Mouse (Mus musculus) hindbrain, embryonic 10.5 days (tissue): ENCODE results near the gene Shprh. TPM values are rescaled to one million over a fixed set of nuclear protein-coding genes. Genes with fewer than 3 reads are reported as not detected.

ENCODE experiments used
- DNase-seq: peaks from one replicate; pipeline ENCODE4 v3.0.0-alpha.2; 2017; ENCODE audit warnings: low spot score
- H3K27ac ChIP-seq: fragments of 300-500 bp; sonication (generic); 2 replicates; pipeline ENCODE4 v1.5.1; 2016; ENCODE audit warnings: mild to moderate bottlenecking, moderate library complexity
- H3K27me3 ChIP-seq: fragments of 300-500 bp; sonication (generic); 2 replicates; pipeline ENCODE4 v1.6.1; 2016; ENCODE audit warnings: mild to moderate bottlenecking; ENCODE audit not compliant: poor library complexity, insufficient read depth, severe bottlenecking
- H3K36me3 ChIP-seq: fragments of 300-500 bp; sonication (generic); 2 replicates; pipeline ENCODE4 v1.6.1; 2016; ENCODE audit warnings: mild to moderate bottlenecking, moderate library complexity
- H3K4me1 ChIP-seq: fragments of 300-500 bp; sonication (generic); replicated peaks from 2 replicates; pipeline ENCODE4 v1.6.1; 2016; ENCODE audit warnings: mild to moderate bottlenecking
- H3K4me3 ChIP-seq: fragments of 300-500 bp; sonication (generic); 2 replicates; pipeline ENCODE4 v1.5.1; 2016; ENCODE audit warnings: mild to moderate bottlenecking, moderate library complexity
- H3K9me3 ChIP-seq: fragments of 300-500 bp; sonication (generic); 2 replicates; pipeline ENCODE4 v1.6.1; 2016; ENCODE audit warnings: mild to moderate bottlenecking, moderate library complexity
- WGBS: fragments of 180-500 bp; shearing (Covaris S2); methylation state at CpG from one replicate; pipeline ENCODE4 v1.1.7; 2016; 5-methylcytosine and 5-hydroxymethylcytosine counted together
- polyA plus RNA-seq: library from polyadenylated mRNA; unstranded; fragments of >200 nt; fragmentation: Nextera tagmentation; extraction: Ambion mirVana; gene quantifications from 2 replicates; pipeline ENCODE4 v1.2.1, GENCODE M21; 2016

Gene Shprh
- 17.2 and 18.9 TPM in 2 replicates for polyA plus RNA-seq

- WGBS, result 2% methylated on average over 60 of the region's 60 CpGs
- peaks cover 14% of the 10 kb centered on the region for H3K4me1 ChIP-seq
- DNase-seq, result peak; percentile 98
- no peaks in the 10 kb centered on the region for H3K27me3 ChIP-seq
- H3K4me3 ChIP-seq, result peak within 1 kb of the TSS; percentile 94
- peaks cover 28% of the 10 kb centered on the region for H3K36me3 ChIP-seq
- no peaks in the 10 kb centered on the region for H3K9me3 ChIP-seq
- H3K27ac ChIP-seq, result peak within 1 kb of the TSS; percentile 92
These were observed at the start of gene Shprh for GRCm38 (mm10) chr10:11148884-11149741. Gene Shprh, plus strand, starts transcription at chr10:11149427.

GRCm38 (mm10) chr10:11121781-11122180, 27.4 kb upstream of the Shprh start:
- 95% methylated on average over 2 of the region's 2 CpGs for WGBS

GRCm38 (mm10) chr10:11145580-11145979, 3.6 kb upstream of the Shprh start:
- Histone ChIP-seq H3K9me3 (no peaks in the 10 kb centered on the region), H3K27me3 (no peaks in the 10 kb centered on the region), H3K36me3 (no peaks in the 10 kb centered on the region), H3K4me3 (no peak overlapping the region), H3K27ac (no peak overlapping the region), H3K4me1 (peaks cover 7% of the 10 kb centered on the region)
- DNase-seq, result no peak

More at GRCm38 (mm10) chr10:11121781-11122180, 27.4 kb upstream of the Shprh start:
- H3K27me3 ChIP-seq, result no peaks in the 10 kb centered on the region
- H3K36me3 ChIP-seq, result no peaks in the 10 kb centered on the region
- DNase-seq, result no peak
- no peaks in the 10 kb centered on the region for H3K9me3 ChIP-seq
- H3K27ac ChIP-seq, result no peak overlapping the region
- H3K4me1 ChIP-seq, result no peaks in the 10 kb centered on the region
- no peak overlapping the region for H3K4me3 ChIP-seq

- no peaks in the 10 kb centered on the region for H3K27me3 ChIP-seq
- WGBS, result 86% methylated on average over 4 of the region's 4 CpGs
- H3K9me3 ChIP-seq, result no peaks in the 10 kb centered on the region
- no peak overlapping the region for H3K27ac ChIP-seq
- DNase-seq, result no peak
- 0 out of 2 replicates have a peak overlapping the region, but pooled peaks have one; percentile 94 for H3K4me3 ChIP-seq
- peaks cover 14% of the 10 kb centered on the region for H3K4me1 ChIP-seq
- peaks cover 23% of the 10 kb centered on the region for H3K36me3 ChIP-seq
These were observed 781 bp upstream of the Shprh start for GRCm38 (mm10) chr10:11148446-11148845.

GRCm38 (mm10) chr10:11149742-11150125, 507 bp downstream of the Shprh start:
- Histone ChIP-seq H3K27ac (peak overlapping the region; percentile 92), H3K4me1 (peaks cover 14% of the 10 kb centered on the region), H3K4me3 (peak overlapping the region; percentile 94), H3K36me3 (peaks cover 34% of the 10 kb centered on the region), H3K9me3 (no peaks in the 10 kb centered on the region), H3K27me3 (no peaks in the 10 kb centered on the region)
- WGBS, result 1% methylated on average over 20 of the region's 20 CpGs
- no peak for DNase-seq

GRCm38 (mm10) chr10:11151644-11152043, 2.4 kb downstream of the Shprh start:
- Histone ChIP-seq H3K4me1 (peaks cover 14% of the 10 kb centered on the region), H3K36me3 (peaks cover 52% of the 10 kb centered on the region), H3K27me3 (no peaks in the 10 kb centered on the region), H3K27ac (no peak overlapping the region), H3K9me3 (no peaks in the 10 kb centered on the region), H3K4me3 (no peak overlapping the region)
- no peak for DNase-seq
- WGBS, result 92% methylated on average over 14 of the region's 14 CpGs

- Histone ChIP-seq H3K4me3 (no peak overlapping the region), H3K27me3 (no peaks in the 10 kb centered on the region), H3K9me3 (no peaks in the 10 kb centered on the region), H3K27ac (no peak overlapping the region), H3K36me3 (peaks cover 95% of the 10 kb centered on the region), H3K4me1 (no peaks in the 10 kb centered on the region)
- WGBS, result 87% methylated on average over 9 of the region's 9 CpGs
- DNase-seq, result no peak
These were observed 7.8 kb downstream of the Shprh start for GRCm38 (mm10) chr10:11157039-11157438.

- peaks cover 97% of the 10 kb centered on the region for H3K36me3 ChIP-seq
- H3K4me1 ChIP-seq, result no peaks in the 10 kb centered on the region
- no peak overlapping the region for H3K27ac ChIP-seq
- WGBS, result 96% methylated on average over 5 of the region's 5 CpGs
- no peak for DNase-seq
- H3K9me3 ChIP-seq, result no peaks in the 10 kb centered on the region
- no peaks in the 10 kb centered on the region for H3K27me3 ChIP-seq
- no peak overlapping the region for H3K4me3 ChIP-seq
These were observed 15.3 kb downstream of the Shprh start for GRCm38 (mm10) chr10:11164537-11164936.

- Histone ChIP-seq H3K36me3 (peaks cover 97% of the 10 kb centered on the region), H3K9me3 (no peaks in the 10 kb centered on the region), H3K4me1 (no peaks in the 10 kb centered on the region), H3K4me3 (no peak overlapping the region), H3K27me3 (no peaks in the 10 kb centered on the region), H3K27ac (no peak overlapping the region)
- 89% methylated on average over 5 of the region's 5 CpGs for WGBS
- DNase-seq, result no peak
These were observed 21.0 kb downstream of the Shprh start for GRCm38 (mm10) chr10:11170252-11170651.

GRCm38 (mm10) chr10:11171615-11172014, 22.4 kb downstream of the Shprh start:
- Histone ChIP-seq H3K4me1 (no peaks in the 10 kb centered on the region), H3K27me3 (no peaks in the 10 kb centered on the region), H3K9me3 (no peaks in the 10 kb centered on the region), H3K36me3 (peaks cover 92% of the 10 kb centered on the region), H3K27ac (no peak overlapping the region), H3K4me3 (no peak overlapping the region)
- 95% methylated on average over 4 of the region's 4 CpGs for WGBS
- DNase-seq, result no peak

- H3K4me3 ChIP-seq, result no peak overlapping the region
- no peak overlapping the region for H3K27ac ChIP-seq
- peaks cover 91% of the 10 kb centered on the region for H3K36me3 ChIP-seq
- no peaks in the 10 kb centered on the region for H3K27me3 ChIP-seq
- no peak for DNase-seq
- no peaks in the 10 kb centered on the region for H3K9me3 ChIP-seq
- no peaks in the 10 kb centered on the region for H3K4me1 ChIP-seq
These were observed 23.3 kb downstream of the Shprh start for GRCm38 (mm10) chr10:11172519-11172918.

GRCm38 (mm10) chr10:11175801-11176482, 26.7 kb downstream of the Shprh start:
- Histone ChIP-seq H3K9me3 (no peaks in the 10 kb centered on the region), H3K27me3 (no peaks in the 10 kb centered on the region), H3K36me3 (peaks cover 87% of the 10 kb centered on the region), H3K4me1 (no peaks in the 10 kb centered on the region), H3K4me3 (no peak overlapping the region), H3K27ac (no peak overlapping the region)
- 93% methylated on average over 8 of the region's 8 CpGs for WGBS
- DNase-seq, result no peak

- 93% methylated on average over 5 of the region's 5 CpGs for WGBS
- Histone ChIP-seq H3K27me3 (no peaks in the 10 kb centered on the region), H3K27ac (no peak overlapping the region), H3K4me3 (no peak overlapping the region), H3K9me3 (no peaks in the 10 kb centered on the region), H3K36me3 (peaks cover 88% of the 10 kb centered on the region), H3K4me1 (no peaks in the 10 kb centered on the region)
- no peak for DNase-seq
These were observed 30.9 kb downstream of the Shprh start for GRCm38 (mm10) chr10:11180077-11180476.
